Comparison of ENCODE assay signal across 32 mouse cellular contexts in the genomic region with DNA sequence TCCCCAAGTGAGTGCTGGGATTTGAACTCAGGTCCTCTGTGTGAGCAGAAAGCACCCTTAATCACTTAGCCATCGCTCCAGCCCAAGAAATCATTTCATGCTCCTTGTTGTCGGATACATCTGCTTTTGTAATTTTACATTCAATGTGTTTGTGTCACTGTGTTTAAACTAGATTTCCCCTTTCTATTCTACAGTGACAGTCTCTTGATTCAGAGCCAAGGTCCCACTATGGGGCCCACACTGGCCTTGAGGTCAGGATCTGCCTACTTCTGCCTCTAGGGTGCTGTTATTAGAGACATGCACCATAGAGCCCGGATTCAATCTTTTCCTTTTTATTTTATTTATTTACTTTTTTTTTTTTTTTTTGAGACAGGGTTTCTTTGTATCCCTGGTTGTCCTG. TPM values are rescaled to one million over a fixed set of nuclear protein-coding genes. Genes with fewer than 3 reads are reported as not detected.
"Had no signal": no experiment of that assay in that cellular context is flagged by ENCODE, and none has a peak within 500 bp of the region (broad histone marks: within the 10 kb centered on the region; RNA-seq: fewer than 3 reads in every experiment).

No protein-coding gene starts in this region.

- DNase-seq: gastrocnemius, adult 2 months; gastrocnemius, postnatal 10 days; gastrocnemius, postnatal 25 days; heart, adult 2 months; heart, postnatal 10 days; heart, postnatal 4 days; kidney, adult 18-20 months; kidney, adult 8-10 months; kidney, postnatal 25 days; kidney, postnatal 4 days; liver; liver, embryonic 13.5 days had no signal

- H3K4me2 ChIP-seq: heart, embryonic 11.5 days; hindbrain, embryonic 12.5 days; hindbrain, embryonic 14.5 days; intestine, embryonic 15.5 days; limb, embryonic 12.5 days; liver, embryonic 11.5 days; liver, embryonic 13.5 days had no signal

- H3K9me3 ChIP-seq: hindbrain, embryonic 10.5 days; hindbrain, embryonic 12.5 days; intestine, embryonic 15.5 days; limb, embryonic 10.5 days; limb, embryonic 12.5 days; liver, embryonic 13.5 days had no signal

- H3K27ac ChIP-seq: gastrocnemius, adult 2 months; heart, adult 2 months; hindbrain, embryonic 10.5 days; hindbrain, embryonic 12.5 days; hindbrain, embryonic 14.5 days; intestine, embryonic 15.5 days; layer of hippocampus, adult 2 months; left cerebral cortex, adult 2 months; liver, embryonic 13.5 days had no signal

- H3K27me3 ChIP-seq: hindbrain, embryonic 12.5 days; intestine, embryonic 15.5 days; limb, embryonic 12.5 days; liver, embryonic 13.5 days had no signal

- H3K4me3 ChIP-seq: gastrocnemius, adult 2 months; heart, adult 2 months; hindbrain, embryonic 10.5 days; hindbrain, embryonic 12.5 days; intestine, embryonic 15.5 days; layer of hippocampus, adult 2 months; left cerebral cortex, adult 2 months; limb, embryonic 10.5 days; limb, embryonic 12.5 days; liver, embryonic 13.5 days had no signal

- H3K36me3 ChIP-seq: hindbrain, embryonic 10.5 days; hindbrain, embryonic 12.5 days; intestine, embryonic 15.5 days; limb, embryonic 10.5 days; limb, embryonic 12.5 days; liver, embryonic 13.5 days had no signal

- H3K9ac ChIP-seq: hindbrain, embryonic 12.5 days; hindbrain, embryonic 14.5 days; intestine, embryonic 15.5 days; limb, embryonic 12.5 days; liver, embryonic 13.5 days had no signal

- ATAC-seq: hindbrain, embryonic 16.5 days; inflammation-experienced regulatory T-cells, adult 6 months; intestine, embryonic 15.5 days; intestine, postnatal 0 days had no signal

- H3K4me1 ChIP-seq: hindbrain, embryonic 10.5 days; hindbrain, embryonic 12.5 days; intestine, embryonic 15.5 days; liver, embryonic 13.5 days had no signal

RNA-seq across cellular contexts. Expression of gene Gpa33, which starts 43.0 kb away (rescaled TPM):
- total RNA-seq: gastrocnemius, adult 2 months; gastrocnemius, postnatal 10 days; gastrocnemius, postnatal 25 days; gastrocnemius, postnatal 4 days; granulocyte monocyte progenitor cell, adult 5-6 weeks; heart, adult 2 months; heart, postnatal 10 days; heart, postnatal 25 days; heart, postnatal 4 days; layer of hippocampus, adult 2 months; layer of hippocampus, postnatal 10 days; layer of hippocampus, postnatal 25 days; left cerebral cortex, adult 2 months; left cerebral cortex, postnatal 14 days; left cerebral cortex, postnatal 36 days had no signal
- polyA plus RNA-seq: heart, adult 2 months; heart, embryonic 11.5 days; hindbrain, embryonic 14.5 days; hindbrain, embryonic 16.5 days; inflammation-experienced regulatory T-cells, adult 6 months; liver, embryonic 11.5 days; liver, embryonic 13.5 days had no signal

RNA-seq across cellular contexts. Expression of gene Dusp27, which starts 45.3 kb away (rescaled TPM):
- total RNA-seq: granulocyte monocyte progenitor cell, adult 5-6 weeks; layer of hippocampus, adult 2 months had no signal
- polyA plus RNA-seq: inflammation-experienced regulatory T-cells, adult 6 months had no signal
